Mouse (Mus musculus): ENCODE data around the gene Dmrtc1c2. TPM values are rescaled to one million over a fixed set of nuclear protein-coding genes. Genes with fewer than 3 reads are reported as not detected.
"Not testable (repeated sequence)": the region's sequence is repeated elsewhere in the genome, so short reads cannot be mapped to it uniquely, and the experiment has no call there.

The Dmrtc1c2 gene
- not detected in 2 replicates for polyA plus RNA-seq (2014; fragmentation: Nextera tagmentation; extraction: Ambion mirVana)

DNA sequence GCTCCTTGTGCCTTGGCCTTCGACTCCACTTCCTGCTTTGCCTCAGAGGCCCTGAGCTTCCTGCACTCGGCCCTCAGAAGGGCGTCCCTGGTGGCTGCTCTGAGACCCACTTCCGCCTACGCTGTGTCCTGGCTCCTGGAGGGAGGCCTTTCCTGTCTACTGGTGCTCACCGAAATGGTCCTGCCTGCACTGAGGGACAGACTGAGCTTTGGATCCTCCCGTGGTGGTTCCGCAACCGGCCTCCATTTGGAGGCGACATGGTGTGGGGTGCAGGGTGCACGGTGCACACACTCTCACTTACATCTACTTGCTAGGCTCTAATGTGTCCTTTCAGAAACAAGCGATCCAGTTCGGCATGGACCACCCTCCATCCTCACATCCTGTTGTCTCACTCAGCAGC, at the start of gene Dmrtc1c2:
Gene Dmrtc1c2, minus strand, starts transcription at position 101 of the 400 bp plus-strand sequence.
- not testable (repeated sequence) for H3K4me1 ChIP-seq (ENCODE audit: control insufficient read depth, insufficient read depth, low read length); H3K27me3 ChIP-seq (replicated peaks; ENCODE audit: control insufficient read depth, insufficient read depth, low read length); H3K4me3 ChIP-seq (ENCODE audit: low read depth, low read length); H3K4me2 ChIP-seq (ENCODE audit: low read length); H3K9ac ChIP-seq (ENCODE audit: low read length); H3K9me3 ChIP-seq (replicated peaks; ENCODE audit: control insufficient read depth, low read length); DNase-seq (ENCODE audit: low spot score); H3K36me3 ChIP-seq (ENCODE audit: control insufficient read depth, insufficient read depth, low read length); ATAC-seq; H3K27ac ChIP-seq (ENCODE audit: low read depth, low read length)
- 81% methylated on average over 2 of the region's 13 CpGs for WGBS

GRCm38 (mm10) chrX:102867871-102868270, 13.5 kb upstream of the Dmrtc1c2 start, which contains the start of gene 1700031F05Rik:
Gene 1700031F05Rik, minus strand, starts transcription at chrX:102867971.
- no peaks in the 10 kb centered on the region for H3K27me3 ChIP-seq (replicated peaks; ENCODE audit: control insufficient read depth, insufficient read depth, low read length)
- no peaks in the 10 kb centered on the region for H3K9me3 ChIP-seq (replicated peaks; ENCODE audit: control insufficient read depth, low read length)
- ATAC-seq (no peak), DNase-seq (ENCODE audit: low spot score) (no peak)
- H3K4me3 ChIP-seq (ENCODE audit: low read depth, low read length): no peak within 1 kb of the TSS
- H3K27ac ChIP-seq (ENCODE audit: low read depth, low read length): no peak within 1 kb of the TSS
- no peaks in the 10 kb centered on the region for H3K4me1 ChIP-seq (ENCODE audit: control insufficient read depth, insufficient read depth, low read length)
- no peak within 1 kb of the TSS for H3K9ac ChIP-seq (ENCODE audit: low read length)
- no peak within 1 kb of the TSS for H3K4me2 ChIP-seq (ENCODE audit: low read length)
- 90% methylated on average over 6 of the region's 6 CpGs for WGBS
- H3K36me3 ChIP-seq (ENCODE audit: control insufficient read depth, insufficient read depth, low read length): no peaks in the 10 kb centered on the region

GRCm38 (mm10) chrX:102812311-102812710, 42.1 kb downstream of the Dmrtc1c2 start:
- DNase-seq (ENCODE audit: low spot score) (no peak), ATAC-seq (no peak)
- H3K36me3 ChIP-seq (ENCODE audit: control insufficient read depth, insufficient read depth, low read length): no peaks in the 10 kb centered on the region
- H3K9me3 ChIP-seq (replicated peaks; ENCODE audit: control insufficient read depth, low read length): no peaks in the 10 kb centered on the region
- H3K4me3 ChIP-seq (ENCODE audit: low read depth, low read length): no peak overlapping the region
- H3K4me2 ChIP-seq (ENCODE audit: low read length): no peak overlapping the region
- no peaks in the 10 kb centered on the region for H3K27me3 ChIP-seq (replicated peaks; ENCODE audit: control insufficient read depth, insufficient read depth, low read length)
- no peak overlapping the region for H3K9ac ChIP-seq (ENCODE audit: low read length)
- no peak overlapping the region for H3K27ac ChIP-seq (ENCODE audit: low read depth, low read length)
- WGBS: 67% methylated on average over 4 of the region's 4 CpGs
- H3K4me1 ChIP-seq (ENCODE audit: control insufficient read depth, insufficient read depth, low read length): no peaks in the 10 kb centered on the region

GRCm38 (mm10) chrX:102802663-102803062, 51.8 kb downstream of the Dmrtc1c2 start, which contains the start of gene Dmrtc1c1:
Gene Dmrtc1c1, plus strand, starts transcription at chrX:102802963.
- H3K27me3 ChIP-seq (replicated peaks; ENCODE audit: control insufficient read depth, insufficient read depth, low read length); H3K36me3 ChIP-seq (ENCODE audit: control insufficient read depth, insufficient read depth, low read length); H3K4me3 ChIP-seq (ENCODE audit: low read depth, low read length); H3K4me2 ChIP-seq (ENCODE audit: low read length); DNase-seq (ENCODE audit: low spot score); H3K27ac ChIP-seq (ENCODE audit: low read depth, low read length); ATAC-seq; H3K4me1 ChIP-seq (ENCODE audit: control insufficient read depth, insufficient read depth, low read length); H3K9ac ChIP-seq (ENCODE audit: low read length); H3K9me3 ChIP-seq (replicated peaks; ENCODE audit: control insufficient read depth, low read length): not testable (repeated sequence)
- WGBS: 82% methylated on average over 3 of the region's 14 CpGs

Other genes with a start within 250 kb of the Dmrtc1c2 start
- 3.8 and 4.3 TPM in 2 replicates for gene Phka1, start 210.4 kb downstream of the Dmrtc1c2 start, polyA plus RNA-seq (2014; fragmentation: Nextera tagmentation; extraction: Ambion mirVana)
- gene Gm3880, start 167.6 kb downstream of the Dmrtc1c2 start, polyA plus RNA-seq (2014; fragmentation: Nextera tagmentation; extraction: Ambion mirVana): not detected in 2 replicates
- gene Gm9112, start 147.0 kb downstream of the Dmrtc1c2 start, polyA plus RNA-seq (2014; fragmentation: Nextera tagmentation; extraction: Ambion mirVana): not detected in 2 replicates
- gene Dmrtc1b, start 146.8 kb downstream of the Dmrtc1c2 start, polyA plus RNA-seq (2014; fragmentation: Nextera tagmentation; extraction: Ambion mirVana): not detected in 2 replicates
- gene Dmrtc1c1, start 51.7 kb downstream of the Dmrtc1c2 start, polyA plus RNA-seq (2014; fragmentation: Nextera tagmentation; extraction: Ambion mirVana): not detected in 2 replicates
- gene 1700031F05Rik, start 13.4 kb upstream of the Dmrtc1c2 start, polyA plus RNA-seq (2014; fragmentation: Nextera tagmentation; extraction: Ambion mirVana): not detected in 2 replicates
- 1.6 and 2.2 TPM in 2 replicates for gene Dmrtc1a, start 54.1 kb upstream of the Dmrtc1c2 start, polyA plus RNA-seq (2014; fragmentation: Nextera tagmentation; extraction: Ambion mirVana)
- gene 1700011M02Rik, start 54.3 kb upstream of the Dmrtc1c2 start, polyA plus RNA-seq (2014; fragmentation: Nextera tagmentation; extraction: Ambion mirVana): not detected in 2 replicates
- not detected in 2 replicates for gene 1700018G05Rik, start 73.8 kb upstream of the Dmrtc1c2 start, polyA plus RNA-seq (2014; fragmentation: Nextera tagmentation; extraction: Ambion mirVana)